Mouse (Mus musculus) CD4-positive, CD25-positive, alpha-beta regulatory T cell, adult 2 months (primary cell): ENCODE results near the gene Slc28a1.

Experiments used
- DNase-seq: peaks from one replicate; pipeline ENCODE4 v3.0.0-alpha.2; 2012; ENCODE audit warnings: low read depth, low spot score

Slc28a1 gene

GRCm38 (mm10) chr7:81114555-81114954 lies at the start of gene Slc28a1:
TSS of gene Slc28a1 (plus strand) at chr7:81114799.
- DNase-seq: no peak

GRCm38 (mm10) chr7:81066714-81067113 lies 47.9 kb upstream of the Slc28a1 start:
- no peak for DNase-seq

- no peak for DNase-seq
Observed at GRCm38 (mm10) chr7:81072463-81072862, 42.1 kb upstream of the Slc28a1 start.

GRCm38 (mm10) chr7:81073273-81073672 lies 41.3 kb upstream of the Slc28a1 start:
- DNase-seq: peak; percentile 45

- peak; percentile 54 for DNase-seq
Observed at GRCm38 (mm10) chr7:81074546-81074945, 40.1 kb upstream of the Slc28a1 start.

- peak; percentile 81 for DNase-seq
Observed at GRCm38 (mm10) chr7:81075299-81075698, 39.3 kb upstream of the Slc28a1 start.

- DNase-seq: no peak
Observed at GRCm38 (mm10) chr7:81075732-81076131, 38.9 kb upstream of the Slc28a1 start.

- DNase-seq: no peak
Observed at GRCm38 (mm10) chr7:81077009-81077408, 37.6 kb upstream of the Slc28a1 start.

GRCm38 (mm10) chr7:81078740-81079139 lies 35.9 kb upstream of the Slc28a1 start:
- DNase-seq: no peak

GRCm38 (mm10) chr7:81093420-81093965 lies 21.1 kb upstream of the Slc28a1 start:
- no peak for DNase-seq

- DNase-seq: no peak
Observed at GRCm38 (mm10) chr7:81094104-81094757, 20.4 kb upstream of the Slc28a1 start.

- DNase-seq: no peak
Observed at GRCm38 (mm10) chr7:81100341-81100740, 14.3 kb upstream of the Slc28a1 start.

- DNase-seq: no peak
Observed at GRCm38 (mm10) chr7:81102854-81103253, 11.7 kb upstream of the Slc28a1 start.

GRCm38 (mm10) chr7:81105525-81105924 lies 9.1 kb upstream of the Slc28a1 start:
- no peak for DNase-seq

- DNase-seq: no peak
Observed at GRCm38 (mm10) chr7:81108226-81108625, 6.4 kb upstream of the Slc28a1 start.

- no peak for DNase-seq
Observed at GRCm38 (mm10) chr7:81109717-81110651, 4.6 kb upstream of the Slc28a1 start.

- DNase-seq: no peak
Observed at GRCm38 (mm10) chr7:81110791-81111190, 3.8 kb upstream of the Slc28a1 start.

GRCm38 (mm10) chr7:81111729-81112128 lies 2.9 kb upstream of the Slc28a1 start:
- no peak for DNase-seq

GRCm38 (mm10) chr7:81112686-81113360 lies 1.8 kb upstream of the Slc28a1 start:
- no peak for DNase-seq

GRCm38 (mm10) chr7:81121099-81121498 lies 6.5 kb downstream of the Slc28a1 start:
- DNase-seq: no peak

- peak; percentile 38 for DNase-seq
Observed at GRCm38 (mm10) chr7:81122808-81123207, 8.2 kb downstream of the Slc28a1 start.

GRCm38 (mm10) chr7:81123553-81123952 lies 9.0 kb downstream of the Slc28a1 start:
- no peak for DNase-seq
